Mouse (Mus musculus) midbrain, embryonic 14.5 days (tissue): Measurements from ENCODE around the gene Nr2c2ap. TPM values are rescaled to one million over a fixed set of nuclear protein-coding genes. Genes with fewer than 3 reads are reported as not detected.

Experiments
- ATAC-seq: fragments of 200-750 bp; cut with Nextera tagmentation; 2 replicates; pipeline ENCODE4 v1.8.0; 2017; ENCODE audit warnings: moderate number of reproducible peaks, moderate library complexity; ENCODE audit not compliant: low FRiP score, low TSS enrichment
- DNase-seq: peaks from one replicate; pipeline ENCODE4 v3.0.0-alpha.2; 2015
- H3K27ac ChIP-seq: fragments of 300-500 bp; sonication (generic); replicated peaks from 2 replicates; pipeline ENCODE4 v1.5.1; 2014; ENCODE audit warnings: mild to moderate bottlenecking, low read depth, low read length, moderate library complexity
- H3K27me3 ChIP-seq: fragments of 300-500 bp; sonication (generic); 2 replicates; pipeline ENCODE4 v1.6.1; 2014; ENCODE audit warnings: low read length, control low read depth, mixed read lengths; ENCODE audit not compliant: control insufficient read depth, insufficient read depth
- H3K36me3 ChIP-seq: fragments of 300-500 bp; sonication (generic); 2 replicates; pipeline ENCODE4 v1.6.1; 2014; ENCODE audit warnings: low read length, control low read depth; ENCODE audit not compliant: control insufficient read depth, insufficient read depth
- H3K4me1 ChIP-seq: fragments of 300-500 bp; sonication (generic); 2 replicates; pipeline ENCODE4 v1.6.1; 2014; ENCODE audit warnings: mild to moderate bottlenecking, antibody characterized with exemption, low read length, control low read depth; ENCODE audit not compliant: control insufficient read depth, insufficient read depth
- H3K4me2 ChIP-seq: fragments of 300-500 bp; sonication (generic); 2 replicates; pipeline ENCODE4 v1.6.1; 2014; ENCODE audit warnings: mild to moderate bottlenecking, low read length, moderate library complexity
- H3K4me3 ChIP-seq: fragments of 300-500 bp; sonication (generic); replicated peaks from 2 replicates; pipeline ENCODE4 v1.5.1; 2014; ENCODE audit warnings: low read depth, low read length
- H3K9ac ChIP-seq: fragments of 300-500 bp; sonication (generic); replicated peaks from 2 replicates; pipeline ENCODE4 v1.6.1; 2014; ENCODE audit warnings: mild to moderate bottlenecking, low read length, moderate library complexity
- H3K9me3 ChIP-seq: fragments of 300-500 bp; sonication (generic); 2 replicates; pipeline ENCODE4 v1.6.1; 2016; ENCODE audit warnings: low read length, control low read depth, mixed read lengths; ENCODE audit not compliant: control insufficient read depth
- WGBS: fragments of 180-500 bp; shearing (Covaris S2); extraction: QIAGEN DNeasy Blood & Tissue Kit; methylation state at CpG from one replicate; pipeline ENCODE4 v1.1.7; 2014; 5-methylcytosine and 5-hydroxymethylcytosine counted together
- polyA plus RNA-seq: library from polyadenylated mRNA; unstranded; fragments of >200 nt; fragmentation: Nextera tagmentation; extraction: Ambion mirVana; gene quantifications from 2 replicates; pipeline ENCODE4 v1.2.1, GENCODE M21; 2014

Gene Nr2c2ap
- polyA plus RNA-seq, 1 experiment from 2014 or later, result 25.8 TPM

- no peaks in the 10 kb centered on the region for H3K36me3 ChIP-seq
- H3K9ac ChIP-seq, result no peak overlapping the region
- H3K9me3 ChIP-seq, result no peaks in the 10 kb centered on the region
- 89% methylated on average over 3 of the region's 3 CpGs for WGBS
- no peak overlapping the region for H3K27ac ChIP-seq
- DNase-seq, result no peak
- peaks cover 3% of the 10 kb centered on the region; the same call in 1 of the 2 replicates for H3K4me1 ChIP-seq
- no peak overlapping the region for H3K4me3 ChIP-seq
- H3K27me3 ChIP-seq, result peaks cover 10% of the 10 kb centered on the region; the same call in 1 of the 2 replicates
- H3K4me2 ChIP-seq, result no peak overlapping the region
- no peak for ATAC-seq
These were observed 32.2 kb downstream of the Nr2c2ap start for GRCm38 (mm10) chr8:70163316-70163715.

- Histone ChIP-seq H3K9me3 (no peaks in the 10 kb centered on the region), H3K36me3 (no peaks in the 10 kb centered on the region), H3K4me2 (peak overlapping the region; percentile 55), H3K9ac (no peak overlapping the region; the same call in 1 of the 2 replicates), H3K27me3 (peaks cover 10% of the 10 kb centered on the region; the same call in 1 of the 2 replicates), H3K27ac (no peak overlapping the region), H3K4me3 (peak overlapping the region; percentile 18), H3K4me1 (peaks cover 3% of the 10 kb centered on the region; the same call in 1 of the 2 replicates)
- 4% methylated on average over 21 of the region's 21 CpGs for WGBS
- peak; percentile 81 for ATAC-seq
- peak; percentile 91 for DNase-seq
These were observed 35.5 kb downstream of the Nr2c2ap start for GRCm38 (mm10) chr8:70166504-70167110.

GRCm38 (mm10) chr8:70170116-70170515, 39.0 kb downstream of the Nr2c2ap start:
- no peak for DNase-seq
- 89% methylated on average over 3 of the region's 3 CpGs for WGBS
- Histone ChIP-seq H3K9me3 (no peaks in the 10 kb centered on the region), H3K27ac (no peak overlapping the region), H3K4me3 (no peak overlapping the region), H3K9ac (no peak overlapping the region), H3K27me3 (peaks cover 10% of the 10 kb centered on the region; the same call in 1 of the 2 replicates), H3K36me3 (no peaks in the 10 kb centered on the region), H3K4me1 (peaks cover 11% of the 10 kb centered on the region; the same call in 1 of the 2 replicates), H3K4me2 (no peak overlapping the region)
- ATAC-seq, result no peak

- Histone ChIP-seq H3K9ac (no peak overlapping the region), H3K4me2 (no peak overlapping the region), H3K4me3 (no peak overlapping the region), H3K27me3 (peaks cover 10% of the 10 kb centered on the region; the same call in 1 of the 2 replicates), H3K27ac (no peak overlapping the region), H3K4me1 (peaks cover 11% of the 10 kb centered on the region; the same call in 1 of the 2 replicates), H3K36me3 (no peaks in the 10 kb centered on the region), H3K9me3 (no peaks in the 10 kb centered on the region)
- ATAC-seq (no peak), DNase-seq (no peak)
- whole genome bisulfite sequencing, result 74% methylated on average over 3 of the region's 3 CpGs
These were observed 39.6 kb downstream of the Nr2c2ap start for GRCm38 (mm10) chr8:70170748-70171147.

- Histone ChIP-seq H3K36me3 (no peaks in the 10 kb centered on the region), H3K4me3 (no peak overlapping the region), H3K27me3 (peaks cover 6% of the 10 kb centered on the region; the same call in 1 of the 2 replicates), H3K27ac (no peak overlapping the region), H3K4me1 (peaks cover 11% of the 10 kb centered on the region; the same call in 1 of the 2 replicates), H3K9me3 (no peaks in the 10 kb centered on the region), H3K4me2 (no peak overlapping the region), H3K9ac (no peak overlapping the region)
- 91% methylated on average over 7 of the region's 7 CpGs for WGBS
- DNase-seq (no peak), ATAC-seq (no peak)
These were observed 40.1 kb downstream of the Nr2c2ap start for GRCm38 (mm10) chr8:70171240-70171639.

GRCm38 (mm10) chr8:70172043-70172681, 41.0 kb downstream of the Nr2c2ap start, which contains the start of gene Tmem161a:
TSS of gene Tmem161a (plus strand) at chr8:70172356.
- Histone ChIP-seq H3K4me2 (peak within 1 kb of the TSS; percentile 64), H3K27me3 (no peaks in the 10 kb centered on the region), H3K4me3 (peak within 1 kb of the TSS; percentile 63), H3K9ac (peak within 1 kb of the TSS; percentile 78), H3K36me3 (peaks cover 6% of the 10 kb centered on the region), H3K9me3 (no peaks in the 10 kb centered on the region), H3K27ac (no peak within 1 kb of the TSS), H3K4me1 (peaks cover 8% of the 10 kb centered on the region; the same call in 1 of the 2 replicates)
- DNase-seq (peak; percentile 95), ATAC-seq (peak; percentile 93)
- 2% methylated on average over 27 of the region's 27 CpGs for WGBS

GRCm38 (mm10) chr8:70173320-70173719, 42.2 kb downstream of the Nr2c2ap start:
- Histone ChIP-seq H3K9ac (no peak overlapping the region), H3K9me3 (no peaks in the 10 kb centered on the region), H3K27me3 (no peaks in the 10 kb centered on the region), H3K27ac (no peak overlapping the region), H3K36me3 (peaks cover 14% of the 10 kb centered on the region), H3K4me3 (no peak overlapping the region), H3K4me2 (peak overlapping the region; percentile 64; the same call in 1 of the 2 replicates), H3K4me1 (peaks cover 8% of the 10 kb centered on the region; the same call in 1 of the 2 replicates)
- 90% methylated on average over 5 of the region's 5 CpGs for WGBS
- DNase-seq (no peak), ATAC-seq (no peak)

- DNase-seq (no peak), ATAC-seq (no peak)
- no peak overlapping the region for H3K27ac ChIP-seq
- peaks cover 21% of the 10 kb centered on the region for H3K36me3 ChIP-seq
- H3K4me1 ChIP-seq, result peaks cover 8% of the 10 kb centered on the region; the same call in 1 of the 2 replicates
- H3K4me2 ChIP-seq, result no peak overlapping the region
- no peaks in the 10 kb centered on the region for H3K27me3 ChIP-seq
- WGBS, result 92% methylated on average over 7 of the region's 7 CpGs
- no peak overlapping the region for H3K4me3 ChIP-seq
- H3K9me3 ChIP-seq, result no peaks in the 10 kb centered on the region
- no peak overlapping the region for H3K9ac ChIP-seq
These were observed 42.9 kb downstream of the Nr2c2ap start for GRCm38 (mm10) chr8:70174079-70174478.
